Mouse (Mus musculus) left cerebral cortex, adult 18-20 months (tissue): ENCODE results near the gene Prpf4b. TPM values are rescaled to one million over a fixed set of nuclear protein-coding genes. Genes with fewer than 3 reads are reported as not detected.
"Not testable (repeated sequence)": the region's sequence is repeated elsewhere in the genome, so short reads cannot be mapped to it uniquely, and the experiment has no call there.

Source experiments
- DNase-seq, 2 experiments: peaks; one replicate each; pipeline ENCODE4 v3.0.0; 2021 to 2022; ENCODE audit warnings: low spot score in 2 of 2, mixed read lengths in 1 of 2
- total RNA-seq, 2 experiments: library from RNA; stranded (reverse); gene quantifications; 2 replicates each; pipeline ENCODE4 v1.2.3; 2021

Prpf4b gene
- total RNA-seq, 2 experiments from 2014 or later, result 81.7 to 83.0 TPM

DNA sequence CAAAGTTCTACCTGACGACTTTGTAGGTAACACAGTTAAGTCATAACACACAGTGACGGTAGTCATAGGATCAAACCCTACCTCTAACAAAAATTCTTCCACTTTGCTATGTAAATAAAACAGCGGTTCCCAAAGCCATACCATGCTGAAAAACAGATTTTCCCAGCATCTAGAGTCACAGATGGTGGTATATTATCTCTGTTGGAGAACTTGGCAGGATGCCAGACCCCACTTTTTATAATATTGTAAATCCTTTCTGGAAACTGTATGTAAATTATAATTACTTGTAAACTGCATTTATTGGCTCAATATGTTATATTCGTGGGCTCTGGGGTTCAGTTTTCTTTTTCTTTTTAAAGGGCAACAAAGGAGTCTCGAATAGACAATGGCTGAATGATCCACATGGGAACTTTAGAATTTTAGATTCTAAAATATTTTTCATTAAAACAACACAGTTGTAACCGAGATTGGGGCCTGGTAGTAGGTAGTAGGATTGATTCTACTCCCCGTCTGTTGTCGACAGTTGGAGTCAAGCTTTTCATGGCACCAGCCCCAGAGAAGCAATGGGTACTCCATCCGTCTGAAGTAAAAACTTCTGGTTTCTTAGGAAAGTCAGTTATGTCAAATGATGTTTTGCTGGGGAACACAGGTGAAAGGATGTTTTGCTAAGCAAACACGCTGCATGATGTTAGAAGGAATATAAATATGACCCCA, 60.0 kb downstream of the Prpf4b start:
- DNase-seq, result no peak

- DNase-seq, result no peak
Measured at GRCm38 (mm10) chr13:34942370-34942769, 67.3 kb downstream of the Prpf4b start.

DNA sequence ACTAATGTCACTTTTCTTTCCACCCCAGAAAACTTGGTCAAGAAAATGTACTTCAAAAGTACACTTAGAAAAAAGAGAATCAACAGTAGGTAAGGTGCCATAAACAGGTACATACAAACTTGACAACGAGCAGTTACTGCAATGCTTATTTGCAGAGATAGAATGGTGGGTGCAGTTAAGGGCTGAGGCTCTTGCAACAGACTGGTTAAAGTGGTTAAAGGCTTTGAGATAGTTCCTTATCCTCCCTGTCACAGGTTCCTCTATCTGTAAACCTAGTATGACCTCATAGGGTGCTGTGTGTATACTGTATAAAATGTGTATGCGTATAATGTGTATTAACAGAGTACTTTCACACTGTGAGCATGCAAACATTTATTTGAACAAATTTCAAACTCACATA, 76.3 kb downstream of the Prpf4b start:
- not testable (repeated sequence) for DNase-seq

Other genes with a start within 250 kb of the Prpf4b start
- gene Pxdc1, start 221.8 kb upstream of the Prpf4b start, total RNA-seq, result 1 to 10 TPM; 5.1 to 7.9 TPM
- gene Fam50b, start 140.5 kb upstream of the Prpf4b start, total RNA-seq, result not detected
- gene Fam217a, start 49.0 kb downstream of the Prpf4b start, total RNA-seq, result 1 to 10 TPM; 1.1 to 1.4 TPM
- not detected for gene 4933417A18Rik, start 49.1 kb downstream of the Prpf4b start, total RNA-seq
- gene Eci3, start 88.5 kb downstream of the Prpf4b start, total RNA-seq, result under 1 TPM; 0.63 to 1.00 TPM
- 10 to 100 TPM; 46.7 to 46.9 TPM for gene Eci2, start 151.8 kb downstream of the Prpf4b start, total RNA-seq